Mouse (Mus musculus): ENCODE results near the gene 1700028J19Rik. TPM values are rescaled to one million over a fixed set of nuclear protein-coding genes. Genes with fewer than 3 reads are reported as not detected.
A peak's percentile ranks its signal among the peaks of the same experiment; 100 is the strongest.

Gene 1700028J19Rik
- polyA plus RNA-seq, 1 experiment from 2014 or later, result 6.0 TPM

DNA sequence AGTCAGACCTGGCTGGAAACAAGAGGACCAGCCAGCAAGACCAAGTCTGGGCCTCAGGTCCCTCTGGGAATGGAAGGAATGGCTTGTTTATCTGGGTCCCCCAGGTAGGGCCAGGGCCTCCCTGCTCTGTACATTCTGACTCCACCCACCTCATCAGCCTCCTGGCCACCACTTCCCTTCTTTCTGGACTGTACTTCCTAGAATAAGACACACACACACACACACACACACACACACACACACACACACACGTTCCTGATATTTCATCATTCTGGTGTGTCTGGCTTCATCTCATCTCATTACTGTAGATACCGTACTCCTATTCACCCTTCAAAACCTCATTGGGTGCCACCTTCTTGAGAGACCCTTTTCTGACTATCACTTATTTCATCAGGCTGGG is 22.9 kb upstream of the 1700028J19Rik start:
- H3K27me3 ChIP-seq (ENCODE audit: insufficient read depth, low read length), result no peaks in the 10 kb centered on the region
- no peak for TF ChIP-seq CTCF (IDR thresholded peaks at IDR 0.05; ENCODE audit: low read depth)
- no peak overlapping the region for H3K27ac ChIP-seq
- no peak overlapping the region for H3K4me2 ChIP-seq (ENCODE audit: low read length)
- no peaks in the 10 kb centered on the region for H3K36me3 ChIP-seq (ENCODE audit: insufficient read depth, low read length)
- 79% methylated on average over 2 of the region's 2 CpGs for WGBS
- DNase-seq (ENCODE audit: low spot score), result no peak
- no peaks in the 10 kb centered on the region for H3K9me3 ChIP-seq (replicated peaks; ENCODE audit: low read length)
- no peak overlapping the region for H3K4me3 ChIP-seq (replicated peaks; ENCODE audit: low read depth, low read length)
- H3K4me1 ChIP-seq (replicated peaks; ENCODE audit: insufficient read depth, low read length), result no peaks in the 10 kb centered on the region
- ATAC-seq (replicated peaks; ENCODE audit: low FRiP score, low read depth), result no peak
- no peak overlapping the region for H3K9ac ChIP-seq (ENCODE audit: low read depth, low read length)

DNA sequence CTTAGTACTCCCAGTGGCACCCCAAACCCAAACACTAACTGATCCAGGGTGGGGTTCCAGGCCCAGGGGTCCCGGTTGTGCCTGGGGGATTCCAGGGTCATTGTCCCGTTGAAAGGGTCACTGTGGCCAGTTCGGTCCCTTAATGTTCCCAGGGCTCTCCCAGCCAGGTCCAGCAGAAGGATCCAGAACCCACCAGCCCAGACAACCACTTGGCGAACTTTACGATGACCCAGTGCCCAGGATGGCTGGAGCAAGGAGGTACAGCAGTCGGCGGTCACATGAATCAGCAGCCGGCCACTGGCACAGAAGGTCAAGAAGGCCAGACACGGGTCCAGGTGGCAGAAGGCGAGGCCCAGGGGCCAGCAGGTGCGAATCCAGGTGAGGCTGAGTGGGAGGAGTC is 21.6 kb upstream of the 1700028J19Rik start:
- no peaks in the 10 kb centered on the region for H3K27me3 ChIP-seq (ENCODE audit: insufficient read depth, low read length)
- WGBS, result 74% methylated on average over 11 of the region's 11 CpGs
- H3K4me3 ChIP-seq (replicated peaks; ENCODE audit: low read depth, low read length), result no peak overlapping the region
- ATAC-seq (replicated peaks; ENCODE audit: low FRiP score, low read depth), result no peak
- no peak for DNase-seq (ENCODE audit: low spot score)
- H3K4me1 ChIP-seq (replicated peaks; ENCODE audit: insufficient read depth, low read length), result no peaks in the 10 kb centered on the region
- H3K27ac ChIP-seq, result no peak overlapping the region
- no peak for TF ChIP-seq CTCF (IDR thresholded peaks at IDR 0.05; ENCODE audit: low read depth)
- H3K36me3 ChIP-seq (ENCODE audit: insufficient read depth, low read length), result no peaks in the 10 kb centered on the region
- no peaks in the 10 kb centered on the region for H3K9me3 ChIP-seq (replicated peaks; ENCODE audit: low read length)
- H3K9ac ChIP-seq (ENCODE audit: low read depth, low read length), result no peak overlapping the region
- H3K4me2 ChIP-seq (ENCODE audit: low read length), result no peak overlapping the region

GRCm38 (mm10) chr7:44262791-44263643 is 16.5 kb upstream of the 1700028J19Rik start:
- Histone ChIP-seq H3K4me1 (replicated peaks; ENCODE audit: insufficient read depth, low read length) (no peaks in the 10 kb centered on the region), H3K9me3 (replicated peaks; ENCODE audit: low read length) (no peaks in the 10 kb centered on the region), H3K4me2 (ENCODE audit: low read length) (peak overlapping the region; percentile 47), H3K27ac (no peak overlapping the region), H3K4me3 (replicated peaks; ENCODE audit: low read depth, low read length) (no peak overlapping the region; the same call in 1 of the 2 replicates), H3K9ac (ENCODE audit: low read depth, low read length) (no peak overlapping the region), H3K27me3 (ENCODE audit: insufficient read depth, low read length) (no peaks in the 10 kb centered on the region; the same call in 1 of the 2 replicates), H3K36me3 (ENCODE audit: insufficient read depth, low read length) (no peaks in the 10 kb centered on the region)
- ATAC-seq (replicated peaks; ENCODE audit: low FRiP score, low read depth), result peak; percentile 76
- TF ChIP-seq CTCF (IDR thresholded peaks at IDR 0.05; ENCODE audit: low read depth), result peak; percentile 100
- 2% methylated on average over 34 of the region's 34 CpGs for WGBS
- DNase-seq (ENCODE audit: low spot score), result peak; percentile 96

DNA sequence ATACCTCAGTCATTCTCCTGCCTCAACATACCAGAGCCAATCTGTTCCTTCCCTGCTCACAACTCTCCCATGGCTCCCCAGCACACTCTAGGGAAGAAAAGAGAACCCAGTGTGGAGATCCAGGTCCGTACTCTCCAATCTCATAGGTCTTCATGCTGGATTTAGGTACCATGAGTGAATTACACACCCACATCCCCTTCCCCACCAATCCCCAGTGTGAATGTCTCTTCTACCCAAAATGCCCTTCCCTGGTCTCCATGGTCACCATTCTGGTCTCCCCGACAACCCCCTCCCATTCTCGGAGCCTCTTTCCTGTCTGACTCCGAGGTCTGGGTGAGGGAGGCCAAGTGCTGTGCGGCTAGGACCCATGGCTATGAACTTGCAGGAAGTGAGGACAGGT is 14.7 kb upstream of the 1700028J19Rik start, which contains the start of gene Gm15517:
Gene Gm15517, plus strand, starts transcription at position 301 of the 400 bp plus-strand sequence.
- Histone ChIP-seq H3K4me3 (replicated peaks; ENCODE audit: low read depth, low read length) (no peak within 1 kb of the TSS), H3K4me1 (replicated peaks; ENCODE audit: insufficient read depth, low read length) (no peaks in the 10 kb centered on the region), H3K9ac (ENCODE audit: low read depth, low read length) (no peak within 1 kb of the TSS), H3K4me2 (ENCODE audit: low read length) (no peak within 1 kb of the TSS), H3K36me3 (ENCODE audit: insufficient read depth, low read length) (no peaks in the 10 kb centered on the region), H3K27me3 (ENCODE audit: insufficient read depth, low read length) (no peaks in the 10 kb centered on the region; the same call in 1 of the 2 replicates), H3K9me3 (replicated peaks; ENCODE audit: low read length) (no peaks in the 10 kb centered on the region), H3K27ac (no peak within 1 kb of the TSS)
- DNase-seq (ENCODE audit: low spot score) (no peak), ATAC-seq (replicated peaks; ENCODE audit: low FRiP score, low read depth) (no peak)
- WGBS, result 50% methylated on average over 5 of the region's 5 CpGs
- no peak for TF ChIP-seq CTCF (IDR thresholded peaks at IDR 0.05; ENCODE audit: low read depth)

GRCm38 (mm10) chr7:44260410-44260809 is 13.9 kb upstream of the 1700028J19Rik start:
- no peaks in the 10 kb centered on the region for H3K9me3 ChIP-seq (replicated peaks; ENCODE audit: low read length)
- H3K4me2 ChIP-seq (ENCODE audit: low read length), result no peak overlapping the region
- 74% methylated on average over 6 of the region's 6 CpGs for WGBS
- TF ChIP-seq CTCF (IDR thresholded peaks at IDR 0.05; ENCODE audit: low read depth), result no peak
- no peak overlapping the region for H3K27ac ChIP-seq
- DNase-seq (ENCODE audit: low spot score), result no peak
- ATAC-seq (replicated peaks; ENCODE audit: low FRiP score, low read depth), result no peak
- no peak overlapping the region for H3K9ac ChIP-seq (ENCODE audit: low read depth, low read length)
- no peaks in the 10 kb centered on the region for H3K36me3 ChIP-seq (ENCODE audit: insufficient read depth, low read length)
- H3K4me1 ChIP-seq (replicated peaks; ENCODE audit: insufficient read depth, low read length), result no peaks in the 10 kb centered on the region
- no peak overlapping the region for H3K4me3 ChIP-seq (replicated peaks; ENCODE audit: low read depth, low read length)
- no peaks in the 10 kb centered on the region; the same call in 1 of the 2 replicates for H3K27me3 ChIP-seq (ENCODE audit: insufficient read depth, low read length)

GRCm38 (mm10) chr7:44257278-44257677 is 10.8 kb upstream of the 1700028J19Rik start, which contains the start of gene Acp4:
TSS of gene Acp4 (minus strand) at chr7:44257378.
- H3K27ac ChIP-seq, result no peak within 1 kb of the TSS
- no peak within 1 kb of the TSS; the same call in 1 of the 2 replicates for H3K9ac ChIP-seq (ENCODE audit: low read depth, low read length)
- H3K36me3 ChIP-seq (ENCODE audit: insufficient read depth, low read length), result peaks cover 9% of the 10 kb centered on the region; the same call in 1 of the 2 replicates
- no peaks in the 10 kb centered on the region for H3K4me1 ChIP-seq (replicated peaks; ENCODE audit: insufficient read depth, low read length)
- 82% methylated on average over 4 of the region's 4 CpGs for WGBS
- no peak within 1 kb of the TSS for H3K4me2 ChIP-seq (ENCODE audit: low read length)
- no peak for ATAC-seq (replicated peaks; ENCODE audit: low FRiP score, low read depth)
- no peak for TF ChIP-seq CTCF (IDR thresholded peaks at IDR 0.05; ENCODE audit: low read depth)
- H3K4me3 ChIP-seq (replicated peaks; ENCODE audit: low read depth, low read length), result no peak within 1 kb of the TSS
- no peaks in the 10 kb centered on the region for H3K9me3 ChIP-seq (replicated peaks; ENCODE audit: low read length)
- H3K27me3 ChIP-seq (ENCODE audit: insufficient read depth, low read length), result no peaks in the 10 kb centered on the region; the same call in 1 of the 2 replicates
- no peak for DNase-seq (ENCODE audit: low spot score)

All from kidney, postnatal 0 days (tissue).